Mouse (Mus musculus): ENCODE measurements around the gene Tmem210. TPM values are rescaled to one million over a fixed set of nuclear protein-coding genes. Genes with fewer than 3 reads are reported as not detected.

Tmem210 gene
- total and polyA plus RNA-seq, 3 experiments = not detected

- no peaks in the 10 kb centered on the region for H3K79me2 ChIP-seq (replicated peaks; ENCODE audit: control insufficient read depth, extremely low read depth, insufficient read depth, poor library complexity, severe bottlenecking)
- dilution Hi-C loops (cut with MboI; ENCODE audit: extremely low pct_ligation_motif_present, extremely low pct_unique_long_range_greater_than_20kb, low sequenced_read_pairs) (no loop called here), in situ Hi-C loops (cut with MboI; ENCODE audit: low pct_ligation_motif_present, low pct_unique_long_range_greater_than_20kb, low sequenced_read_pairs) (no loop called here)
- peaks cover 72% of the 10 kb centered on the region for H3K27me3 ChIP-seq (replicated peaks)
- no peaks in the 10 kb centered on the region for H3K9me3 ChIP-seq (replicated peaks; ENCODE audit: low read length)
- TF ChIP-seq MAZ (IDR thresholded peaks at IDR 0.05; ENCODE audit: low read depth, low read length) = no peak
- no peak for TF ChIP-seq PAX5 (IDR thresholded peaks at IDR 0.05; ENCODE audit: low read length)
- TF ChIP-seq IRF4 (IDR thresholded peaks at IDR 0.05; ENCODE audit: low read depth, low read length) = no peak
- TF ChIP-seq TCF12 (IDR thresholded peaks at IDR 0.05; ENCODE audit: low read depth, low read length) = no peak
- no peak for TF ChIP-seq USF2 (conservative IDR thresholded peaks at IDR 0.05; ENCODE audit: low read depth, low read length)
- no peak for TF ChIP-seq MAFK (IDR thresholded peaks at IDR 0.05; ENCODE audit: insufficient replicate concordance, low read length)
- peak; percentile 45; the same call in 1 of the 2 replicates for TF ChIP-seq SIN3A (IDR thresholded peaks at IDR 0.05; ENCODE audit: low read length)
- no peak for TF ChIP-seq BHLHE40 (IDR thresholded peaks at IDR 0.05; ENCODE audit: low read depth, low read length)
- no peak for TF ChIP-seq GABPA (IDR thresholded peaks at IDR 0.05; ENCODE audit: insufficient replicate concordance, low read depth, low read length)
- no peak for TF ChIP-seq MXI1 (IDR thresholded peaks at IDR 0.05; ENCODE audit: low read depth, low read length)
- TF ChIP-seq SMC3 (IDR thresholded peaks at IDR 0.05; ENCODE audit: low read depth, low read length) = peak; percentile 78
- TF ChIP-seq RAD21 (IDR thresholded peaks at IDR 0.05; ENCODE audit: low read depth, low read length) = peak; percentile 34
- TF ChIP-seq NELFE (IDR thresholded peaks at IDR 0.05; ENCODE audit: low read depth, low read length) = no peak
- TF ChIP-seq TBP (conservative IDR thresholded peaks at IDR 0.05; ENCODE audit: low read depth, low read length) = no peak
- TF ChIP-seq ZNF384 (IDR thresholded peaks at IDR 0.05; ENCODE audit: low read depth, low read length) = no peak
- no peak for TF ChIP-seq E2F4 (IDR thresholded peaks at IDR 0.05; ENCODE audit: insufficient replicate concordance, low read depth, low read length)
- TF ChIP-seq USF1 (IDR thresholded peaks at IDR 0.05; ENCODE audit: low read depth, low read length) = no peak
- no peak for TF ChIP-seq EP300 (IDR thresholded peaks at IDR 0.05; ENCODE audit: low read length)
- TF ChIP-seq MYC (IDR thresholded peaks at IDR 0.05; ENCODE audit: low read depth, low read length) = no peak
- TF ChIP-seq ELF1 (IDR thresholded peaks at IDR 0.05; ENCODE audit: low read depth, low read length) = no peak
- peak; percentile 45 to 79 for TF ChIP-seq CTCF (conservative IDR thresholded peaks at IDR 0.05 in 1 of 2, IDR thresholded peaks at IDR 0.05 in 1 of 2; ENCODE audit: low read depth in 2 of 2, low read length in 2 of 2)
- no peak for TF ChIP-seq ZMIZ1 (IDR thresholded peaks at IDR 0.05; ENCODE audit: low read depth, low read length)
- TF ChIP-seq POLR2AphosphoS2 (IDR thresholded peaks at IDR 0.05; ENCODE audit: low read depth, low read length) = no peak
- TF ChIP-seq HCFC1 (IDR thresholded peaks at IDR 0.05; ENCODE audit: low read depth, low read length) = no peak
- TF ChIP-seq RCOR1 (conservative IDR thresholded peaks at IDR 0.05; ENCODE audit: low read depth, low read length) = no peak
- TF ChIP-seq CHD2 (IDR thresholded peaks at IDR 0.05; ENCODE audit: low read length) = no peak
- TF ChIP-seq UBTF (IDR thresholded peaks at IDR 0.05; ENCODE audit: low read depth, low read length) = 0 out of 2 replicates have a peak, but pooled peaks have one; percentile 19
- no peak for TF ChIP-seq MAX (IDR thresholded peaks at IDR 0.05; ENCODE audit: low read length)
- TF ChIP-seq POLR2A (IDR thresholded peaks at IDR 0.05; ENCODE audit: low read depth, low read length) = no peak
- no peak for TF ChIP-seq JUN (IDR thresholded peaks at IDR 0.05; ENCODE audit: insufficient read depth, low read depth, low read length)
- no peak for TF ChIP-seq MEF2A (IDR thresholded peaks at IDR 0.05; ENCODE audit: borderline replicate concordance, low read depth, low read length)
- H3K27ac ChIP-seq (ENCODE audit: insufficient read depth, low read depth) = no peak overlapping the region
- DNase-seq (ENCODE audit: extremely low read depth) = peak; percentile 65
- no peaks in the 10 kb centered on the region for H3K36me3 ChIP-seq (replicated peaks in 1 of 2; ENCODE audit: control insufficient read depth in 1 of 2, insufficient read depth in 1 of 2, low read length in 1 of 2)
- H3K4me2 ChIP-seq (ENCODE audit: insufficient read depth, low read depth, poor library complexity, severe bottlenecking) = peak overlapping the region; percentile 78
- H3K4me3 ChIP-seq (replicated peaks in 1 of 3; ENCODE audit: low read depth in 2 of 3, low read length in 2 of 3, poor library complexity in 1 of 3) = no peak overlapping the region
- H3K9ac ChIP-seq (ENCODE audit: insufficient read depth, low read depth) = no peak overlapping the region
- peaks cover 2 to 4% of the 10 kb centered on the region in 2 experiments; a peak in 3 of 4 replicates for H3K4me1 ChIP-seq (ENCODE audit: control insufficient read depth in 1 of 2, insufficient read depth in 2 of 2)
Measured at GRCm38 (mm10) chr2:25292856-25293255, 4.9 kb downstream of the Tmem210 start.
